Mouse (Mus musculus) megakaryocyte, embryonic 14.5 days (primary cell): Measurements from ENCODE around the gene Gm45021. TPM values are rescaled to one million over a fixed set of nuclear protein-coding genes. Genes with fewer than 3 reads are reported as not detected.

Experiments
- H3K27me3 ChIP-seq: replicated peaks from 2 replicates; pipeline ENCODE3; 2012; ENCODE audit warnings: inconsistent platforms
- H3K36me3 ChIP-seq: replicated peaks from 2 replicates; pipeline ENCODE3; 2012; ENCODE audit warnings: low read length, inconsistent platforms, mixed read lengths
- H3K4me1 ChIP-seq: 2 replicates; pipeline ENCODE4 v1.6.1; 2012; ENCODE audit warnings: inconsistent platforms
- H3K4me3 ChIP-seq: replicated peaks from 2 replicates; pipeline ENCODE3; 2012; ENCODE audit warnings: moderate library complexity, mild to moderate bottlenecking, inconsistent platforms
- H3K9me3 ChIP-seq: 2 replicates; pipeline ENCODE4 v1.6.1; 2012; ENCODE audit warnings: inconsistent platforms
- FLI1 ChIP-seq: IDR thresholded peaks from 2 replicates; pipeline ENCODE4 v1.6.1; 2012; ENCODE audit warnings: low read length, inconsistent platforms, mixed read lengths
- GATA1 ChIP-seq: IDR thresholded peaks from 3 replicates; pipeline ENCODE4 v1.6.1; 2012; ENCODE audit warnings: mixed read lengths, low read length, inconsistent platforms, borderline replicate concordance
- polyA plus RNA-seq: library from polyadenylated mRNA; stranded (reverse); fragments of >175 nt; gene quantifications from 2 replicates; pipeline ENCODE4 v1.2.3, GENCODE M21; 2012; ENCODE audit warnings: low replicate concordance; ENCODE audit not compliant: insufficient read depth

Gene Gm45021
- polyA plus RNA-seq, 1 experiment: not detected

DNA sequence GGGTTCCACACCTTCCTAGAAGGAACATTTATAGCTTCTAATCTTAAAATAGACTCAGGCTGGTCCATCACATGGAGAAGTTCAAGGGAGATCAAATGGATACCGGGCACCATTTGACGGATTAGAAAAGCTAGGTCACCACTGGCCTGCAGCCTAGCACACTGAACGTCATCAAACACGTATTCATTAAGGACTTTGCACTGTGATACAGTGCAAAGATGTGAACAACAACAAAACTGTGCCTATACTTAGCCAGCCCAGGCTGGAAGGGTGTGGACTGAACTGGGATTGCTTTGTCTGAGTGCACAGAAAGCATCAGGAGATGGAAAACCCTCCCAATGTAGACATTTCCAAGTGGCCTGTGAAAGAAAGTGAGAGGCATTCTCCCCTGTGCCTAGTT is 35.6 kb upstream of the Gm45021 start:
- H3K9me3 ChIP-seq: no peaks in the 10 kb centered on the region
- peak overlapping the region; percentile 92 for H3K4me3 ChIP-seq
- peaks cover 25% of the 10 kb centered on the region for H3K4me1 ChIP-seq
- peaks cover 28% of the 10 kb centered on the region for H3K36me3 ChIP-seq
- H3K27me3 ChIP-seq: no peaks in the 10 kb centered on the region
- TF ChIP-seq FLI1: no peak
- no peak for TF ChIP-seq GATA1

DNA sequence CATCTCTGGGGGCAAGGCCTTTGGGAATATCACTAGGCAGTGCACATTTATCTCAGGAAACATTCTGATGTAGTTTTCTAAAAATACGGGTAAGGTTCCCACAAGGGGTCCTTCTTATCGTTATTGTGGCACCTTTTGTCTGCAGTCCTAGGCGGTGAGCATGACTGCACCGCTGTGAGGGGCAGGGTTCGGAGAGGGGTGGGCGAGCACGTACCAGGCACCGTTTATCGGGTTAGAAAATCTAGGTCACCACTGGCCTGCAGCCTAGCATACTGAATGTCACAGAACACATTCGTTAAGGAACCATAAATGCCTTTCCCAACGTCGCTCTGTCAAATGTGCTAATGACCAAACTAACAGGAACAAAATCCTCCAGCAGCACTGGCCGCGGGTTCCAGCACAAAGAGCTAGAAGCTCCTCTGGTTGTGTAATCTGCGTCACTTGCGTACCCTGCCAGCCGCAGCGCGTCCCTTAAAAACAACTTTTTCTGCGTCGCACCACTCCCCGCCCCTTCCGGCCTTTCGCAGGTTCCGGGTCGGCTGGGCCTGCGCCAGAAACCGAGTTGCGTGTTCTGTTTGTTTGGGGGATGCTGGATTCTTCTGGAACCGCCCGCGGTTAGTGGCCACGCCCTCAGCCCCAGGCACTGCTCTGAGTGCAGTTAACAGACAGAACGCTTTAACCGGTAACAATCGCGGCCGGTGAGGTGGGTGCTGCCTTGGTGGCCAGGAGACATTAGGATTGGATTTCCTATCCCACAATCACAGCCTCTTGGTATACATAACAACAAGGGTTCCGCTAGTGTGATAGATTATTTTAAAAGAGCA is 34.9 kb upstream of the Gm45021 start, which contains the start of gene Lrrc61:
Lrrc61 (plus strand) TSS at position 517 of the 824 bp plus-strand sequence.
- peaks cover 35% of the 10 kb centered on the region for H3K36me3 ChIP-seq
- TF ChIP-seq FLI1 (no peak), GATA1 (no peak)
- H3K4me1 ChIP-seq: peaks cover 28% of the 10 kb centered on the region
- H3K4me3 ChIP-seq: peak within 1 kb of the TSS; percentile 92
- H3K27me3 ChIP-seq: no peaks in the 10 kb centered on the region
- H3K9me3 ChIP-seq: no peaks in the 10 kb centered on the region

DNA sequence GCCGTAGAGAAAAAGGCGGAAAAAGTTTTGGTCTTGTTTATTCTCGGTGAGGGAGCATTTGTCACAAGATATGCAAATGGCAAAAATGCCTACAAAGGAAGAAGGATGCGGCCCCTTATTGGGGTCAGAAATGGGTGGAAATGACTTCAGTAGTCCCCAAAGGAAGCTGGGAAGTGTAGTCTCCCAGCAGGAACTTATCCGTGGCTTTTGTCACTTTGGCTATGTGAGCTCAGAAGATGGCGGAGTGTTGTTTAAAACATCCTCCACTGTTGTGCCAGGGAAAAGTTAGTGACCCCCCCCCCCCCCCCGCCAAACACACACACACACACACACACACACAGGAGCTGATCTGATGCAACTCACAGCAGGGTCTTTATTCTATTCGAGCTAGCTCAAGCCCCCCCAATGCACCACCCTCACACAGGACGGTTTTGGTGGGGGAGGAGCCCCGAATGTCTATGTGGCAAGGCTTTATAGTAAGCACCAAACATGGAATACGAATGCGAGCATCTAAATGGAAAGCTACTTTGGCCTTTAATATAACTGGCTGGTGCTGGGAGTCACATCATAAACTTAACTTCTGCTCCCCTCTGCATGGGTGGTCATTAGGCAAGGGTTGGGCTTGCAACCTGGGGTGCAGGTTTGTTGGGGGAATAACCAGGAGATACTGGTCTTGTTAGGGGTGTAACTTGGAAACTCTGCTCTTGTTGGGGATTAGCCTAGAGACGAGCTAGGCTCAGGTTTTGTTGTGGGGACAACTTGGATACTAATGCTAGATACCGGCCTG is 34.1 kb upstream of the Gm45021 start:
- Histone ChIP-seq H3K4me3 (peak overlapping the region; percentile 92), H3K9me3 (no peaks in the 10 kb centered on the region), H3K4me1 (peaks cover 28% of the 10 kb centered on the region), H3K36me3 (peaks cover 40% of the 10 kb centered on the region), H3K27me3 (no peaks in the 10 kb centered on the region)
- TF ChIP-seq FLI1: no peak
- no peak for TF ChIP-seq GATA1

DNA sequence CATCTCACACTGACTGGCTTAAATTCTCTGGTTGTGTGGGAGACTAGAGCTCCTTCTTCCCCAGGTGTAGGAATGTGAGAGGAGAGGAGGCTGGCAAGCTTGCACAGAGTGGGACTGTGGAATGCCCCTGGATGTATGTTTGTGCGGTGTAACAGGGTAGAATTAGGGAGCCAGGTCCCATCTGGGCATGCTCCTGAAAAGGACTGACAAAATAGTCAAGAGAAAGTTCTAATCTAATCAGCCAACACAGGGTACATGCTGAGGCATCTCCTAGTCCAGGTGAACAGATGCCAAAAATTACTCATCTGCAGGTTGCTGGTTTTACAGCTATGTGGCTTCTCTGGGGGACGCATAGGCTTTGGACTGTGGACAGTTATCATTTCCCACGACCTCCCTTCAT is 33.5 kb upstream of the Gm45021 start:
- TF ChIP-seq GATA1 (no peak), FLI1 (no peak)
- Histone ChIP-seq H3K36me3 (peaks cover 42% of the 10 kb centered on the region), H3K9me3 (no peaks in the 10 kb centered on the region), H3K4me3 (peak overlapping the region; percentile 53), H3K27me3 (no peaks in the 10 kb centered on the region), H3K4me1 (peaks cover 28% of the 10 kb centered on the region)

DNA sequence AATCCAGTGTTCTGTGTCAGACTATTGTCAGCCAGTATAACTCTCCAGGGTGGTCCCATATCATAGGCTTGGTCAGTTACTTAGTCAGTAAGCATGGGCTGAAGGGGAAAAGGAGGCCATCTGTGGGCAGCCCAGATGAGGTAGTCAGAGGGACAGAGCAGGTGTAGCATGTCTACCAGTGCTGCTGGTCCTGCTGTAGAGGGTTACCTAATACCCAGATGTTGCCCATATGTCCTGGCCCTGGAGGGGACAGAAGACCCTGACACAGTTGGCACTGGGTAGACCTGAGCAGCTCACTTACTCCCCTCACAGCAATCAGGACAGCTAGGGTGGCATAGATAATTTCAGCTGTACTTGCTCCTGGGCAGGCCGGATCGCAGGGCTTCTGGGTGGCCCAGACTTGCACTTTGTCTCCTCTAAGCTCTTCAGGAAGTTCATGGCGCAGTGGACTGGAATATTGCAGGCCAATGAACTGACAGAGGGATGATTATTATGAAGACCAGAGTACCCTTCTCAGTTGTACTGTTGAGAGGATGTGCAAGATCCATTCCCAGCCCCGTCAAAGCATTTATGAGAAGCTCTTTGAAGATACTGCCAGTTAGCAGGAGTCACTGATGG is 23.6 kb upstream of the Gm45021 start:
- H3K36me3 ChIP-seq: peaks cover 64% of the 10 kb centered on the region
- no peak overlapping the region for H3K4me3 ChIP-seq
- peaks cover 11% of the 10 kb centered on the region; the same call in 1 of the 2 replicates for H3K4me1 ChIP-seq
- no peak for TF ChIP-seq FLI1
- H3K27me3 ChIP-seq: no peaks in the 10 kb centered on the region
- H3K9me3 ChIP-seq: peaks cover 18% of the 10 kb centered on the region

DNA sequence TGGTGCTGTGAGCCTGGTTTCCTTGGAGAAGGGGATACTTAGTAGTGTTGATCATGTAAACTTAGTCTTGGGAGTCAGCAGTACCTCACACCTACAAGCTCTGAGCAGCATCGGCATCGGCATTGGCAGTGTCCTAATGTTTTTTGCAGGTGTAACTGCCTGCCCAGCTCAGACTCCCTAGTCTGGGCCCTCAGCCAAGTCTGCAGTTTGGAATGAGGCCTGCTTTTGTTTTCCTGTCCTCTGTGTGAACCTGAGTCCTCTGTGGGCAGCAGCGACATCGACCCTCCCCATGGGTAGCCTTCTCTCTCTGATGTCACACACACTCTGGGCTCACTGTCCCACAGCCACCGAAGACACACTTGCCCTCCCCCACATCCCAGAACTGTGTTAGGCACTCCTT is 23.1 kb upstream of the Gm45021 start:
- TF ChIP-seq GATA1 (no peak), FLI1 (no peak)
- H3K36me3 ChIP-seq: peaks cover 64% of the 10 kb centered on the region
- H3K4me3 ChIP-seq: no peak overlapping the region
- peaks cover 18% of the 10 kb centered on the region for H3K9me3 ChIP-seq
- H3K27me3 ChIP-seq: no peaks in the 10 kb centered on the region
- peaks cover 10% of the 10 kb centered on the region; the same call in 1 of the 2 replicates for H3K4me1 ChIP-seq

DNA sequence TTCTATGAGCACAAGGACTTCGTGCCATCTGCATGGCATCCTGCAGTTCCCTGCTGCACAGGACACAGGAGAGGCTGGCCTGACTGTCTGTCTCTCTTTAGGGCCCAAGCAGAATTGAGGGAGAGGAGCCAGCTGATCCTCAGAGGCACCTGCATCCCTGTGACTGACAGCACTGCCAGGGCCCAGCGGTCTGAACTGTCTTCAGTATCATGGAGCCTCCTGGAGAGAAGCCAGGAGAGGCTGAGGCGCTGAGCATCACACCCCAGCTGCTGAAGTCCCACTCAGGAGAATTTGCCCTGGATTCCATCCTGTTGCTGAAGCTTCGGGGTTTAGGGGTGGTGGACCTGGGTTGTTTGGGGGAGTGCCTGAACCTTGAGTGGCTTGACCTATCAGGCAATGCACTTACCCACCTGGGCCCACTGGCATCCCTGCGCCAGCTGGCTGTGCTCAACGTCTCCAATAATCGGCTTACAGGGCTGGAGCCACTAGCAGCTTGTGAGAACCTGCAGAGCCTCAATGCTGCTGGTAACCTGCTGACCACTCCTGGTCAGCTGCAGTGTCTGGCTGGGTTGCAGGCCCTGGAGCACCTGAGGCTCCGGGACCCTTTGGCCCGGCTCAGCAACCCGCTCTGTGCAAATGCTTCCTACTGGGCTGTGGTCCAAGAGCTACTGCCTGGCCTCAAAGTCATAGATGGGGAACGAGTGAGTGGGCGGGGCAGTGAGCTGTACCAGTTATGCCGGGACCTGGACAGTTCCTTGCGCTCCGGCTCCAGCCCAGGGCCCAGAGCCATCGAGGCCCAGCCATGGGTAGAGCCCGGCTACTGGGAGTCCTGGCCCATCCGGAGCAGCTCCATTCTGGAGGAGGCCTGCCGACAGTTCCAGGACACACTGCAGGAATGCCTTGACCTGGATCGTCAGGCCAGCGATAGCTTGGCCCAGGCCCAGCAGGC is 21.1 kb upstream of the Gm45021 start:
- H3K4me3 ChIP-seq: no peak overlapping the region
- H3K9me3 ChIP-seq: peaks cover 18% of the 10 kb centered on the region
- H3K36me3 ChIP-seq: peaks cover 57% of the 10 kb centered on the region
- TF ChIP-seq FLI1 (no peak), GATA1 (no peak)
- H3K4me1 ChIP-seq: peaks cover 13% of the 10 kb centered on the region; the same call in 1 of the 2 replicates
- peaks cover 2% of the 10 kb centered on the region for H3K27me3 ChIP-seq

DNA sequence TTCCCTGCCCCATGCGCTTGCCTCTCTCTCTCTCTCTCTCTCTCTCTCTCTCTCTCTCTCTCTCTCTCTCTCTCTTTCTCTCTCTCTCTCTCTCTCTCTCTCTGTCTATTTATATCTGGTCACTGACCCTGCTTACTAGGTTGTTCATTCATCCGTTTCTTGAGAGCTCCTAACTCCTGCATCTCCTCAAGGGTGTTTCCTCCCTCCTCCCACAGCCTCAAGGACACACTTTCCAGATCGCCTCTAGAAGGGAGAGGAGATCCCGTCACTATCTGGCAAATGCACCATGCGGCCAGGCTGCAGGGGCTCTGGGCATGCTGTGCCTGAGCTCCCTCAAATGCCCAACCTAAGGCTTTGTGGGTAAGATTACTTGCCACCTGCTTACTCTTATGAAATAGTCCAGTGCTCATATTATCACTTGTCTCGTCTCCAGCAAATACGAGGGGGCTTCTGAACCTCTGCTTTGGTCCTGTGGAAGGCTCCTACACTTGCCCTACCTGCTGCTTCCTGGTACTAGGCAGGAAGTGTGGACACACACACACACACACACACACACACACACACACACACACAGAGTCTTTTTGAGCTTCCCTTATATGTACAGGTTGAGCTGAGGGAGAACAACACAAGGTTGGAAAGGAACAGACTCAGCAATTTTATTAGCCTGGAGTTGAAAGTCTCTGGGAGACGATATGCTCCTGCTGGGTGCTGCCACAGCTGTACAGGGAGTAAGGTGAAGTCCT is 20.2 kb upstream of the Gm45021 start:
- Histone ChIP-seq H3K4me3 (no peak overlapping the region), H3K9me3 (peaks cover 18% of the 10 kb centered on the region), H3K4me1 (peaks cover 13% of the 10 kb centered on the region; the same call in 1 of the 2 replicates), H3K36me3 (peaks cover 52% of the 10 kb centered on the region), H3K27me3 (peaks cover 2% of the 10 kb centered on the region)
- TF ChIP-seq GATA1 (no peak), FLI1 (no peak)

DNA sequence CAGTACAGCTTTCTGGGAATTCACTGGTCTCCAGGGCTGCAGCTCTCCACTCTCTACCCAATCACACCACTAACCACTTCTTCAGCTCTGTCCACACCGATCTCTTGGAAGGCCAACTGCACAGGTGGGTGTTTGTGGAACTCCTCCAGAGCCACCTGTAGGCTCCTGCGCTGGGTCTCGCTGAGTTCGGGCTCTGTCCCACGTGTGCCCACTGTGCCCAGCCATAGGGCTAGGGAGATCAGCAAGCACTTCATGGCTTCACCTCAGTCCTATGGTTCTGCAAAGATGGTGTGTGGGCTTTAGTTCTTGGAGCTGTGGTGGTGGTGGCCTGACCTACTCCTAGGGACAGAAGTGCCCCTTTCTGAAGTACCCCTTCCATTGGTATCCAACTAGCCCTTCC is 17.4 kb upstream of the Gm45021 start:
- TF ChIP-seq GATA1 (no peak), FLI1 (no peak)
- Histone ChIP-seq H3K4me3 (no peak overlapping the region), H3K4me1 (peaks cover 14% of the 10 kb centered on the region; the same call in 1 of the 2 replicates), H3K36me3 (peaks cover 24% of the 10 kb centered on the region), H3K9me3 (peaks cover 8% of the 10 kb centered on the region), H3K27me3 (peaks cover 2% of the 10 kb centered on the region)
